Mouse (Mus musculus) lung, embryonic 16.5 days (tissue): ENCODE data around the gene Smagp. TPM values are rescaled to one million over a fixed set of nuclear protein-coding genes. Genes with fewer than 3 reads are reported as not detected.
A peak's percentile ranks its signal among the peaks of the same experiment; 100 is the strongest.

Source experiments
- ATAC-seq: fragments of 200-750 bp; cut with Nextera tagmentation; 2 replicates; pipeline ENCODE4 v1.8.0; 2017; ENCODE audit warnings: low read depth, mild to moderate bottlenecking, moderate library complexity
- H3K27ac ChIP-seq: fragments of 300-500 bp; sonication (generic); 2 replicates; pipeline ENCODE4 v1.5.1; 2014; ENCODE audit warnings: mild to moderate bottlenecking, control low read depth, low read length
- H3K27me3 ChIP-seq: fragments of 300-500 bp; sonication (generic); 2 replicates; pipeline ENCODE4 v1.6.1; 2014; ENCODE audit warnings: low read depth, low read length, mixed read lengths; ENCODE audit not compliant: control insufficient read depth, insufficient read depth
- H3K36me3 ChIP-seq: fragments of 300-500 bp; sonication (generic); 2 replicates; pipeline ENCODE4 v1.6.1; 2014; ENCODE audit warnings: low read length; ENCODE audit not compliant: control insufficient read depth, insufficient read depth
- H3K4me1 ChIP-seq: fragments of 300-500 bp; sonication (generic); replicated peaks from 2 replicates; pipeline ENCODE4 v1.6.1; 2014; ENCODE audit warnings: low read length, mixed read lengths; ENCODE audit not compliant: control insufficient read depth, insufficient read depth
- H3K4me2 ChIP-seq: fragments of 300-500 bp; sonication (generic); 2 replicates; pipeline ENCODE4 v1.6.1; 2014; ENCODE audit warnings: low read depth, low read length, control low read depth
- H3K4me3 ChIP-seq: fragments of 300-500 bp; sonication (generic); 2 replicates; pipeline ENCODE4 v1.5.1; 2014; ENCODE audit warnings: mild to moderate bottlenecking, low read length, control low read depth
- H3K9ac ChIP-seq: fragments of 300-500 bp; sonication (generic); 2 replicates; pipeline ENCODE4 v1.6.1; 2014; ENCODE audit warnings: low read length, control low read depth
- H3K9me3 ChIP-seq: fragments of 300-500 bp; sonication (generic); 2 replicates; pipeline ENCODE4 v1.6.1; 2016; ENCODE audit warnings: low read length; ENCODE audit not compliant: control insufficient read depth
- WGBS: fragments of 180-500 bp; shearing (Covaris S2); extraction: QIAGEN DNeasy Blood & Tissue Kit; methylation state at CpG from one replicate; pipeline ENCODE4 v1.1.7; 2014; 5-methylcytosine and 5-hydroxymethylcytosine counted together
- polyA plus RNA-seq: library from polyadenylated mRNA; unstranded; fragments of >200 nt; fragmentation: Nextera tagmentation; extraction: Ambion mirVana; gene quantifications from 2 replicates; pipeline ENCODE4 v1.2.1, GENCODE M21; 2015

The Smagp gene
- polyA plus RNA-seq, 1 experiment from 2014 or later: 20.5 TPM

DNA sequence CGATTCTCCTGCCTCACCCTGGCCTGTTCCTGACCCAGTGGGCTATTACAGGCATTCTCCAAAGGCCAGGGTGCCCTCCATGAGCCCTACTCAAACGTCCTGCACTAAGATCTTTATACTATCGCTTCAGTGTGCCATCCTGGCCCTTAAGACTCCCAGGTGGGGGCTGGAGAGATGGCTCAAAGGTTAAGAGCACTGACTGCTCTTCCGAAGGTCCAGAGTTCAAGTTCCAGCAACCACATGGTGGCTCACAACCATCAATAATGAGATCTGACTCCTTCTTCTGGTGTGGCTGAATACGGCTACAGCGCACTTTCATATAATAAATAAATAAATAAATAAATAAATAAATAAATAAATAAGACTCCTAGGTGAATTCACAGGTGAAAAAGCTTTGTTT lies 43.9 kb downstream of the Smagp start:
- H3K9me3 ChIP-seq: no peaks in the 10 kb centered on the region
- H3K4me1 ChIP-seq: no peaks in the 10 kb centered on the region
- no peak overlapping the region for H3K27ac ChIP-seq
- no peaks in the 10 kb centered on the region; the same call in 1 of the 2 replicates for H3K36me3 ChIP-seq
- no peak overlapping the region for H3K4me2 ChIP-seq
- no peak for ATAC-seq
- WGBS: 78% methylated on average over 6 of the region's 6 CpGs
- H3K27me3 ChIP-seq: no peaks in the 10 kb centered on the region
- no peak overlapping the region for H3K9ac ChIP-seq
- no peak overlapping the region for H3K4me3 ChIP-seq

DNA sequence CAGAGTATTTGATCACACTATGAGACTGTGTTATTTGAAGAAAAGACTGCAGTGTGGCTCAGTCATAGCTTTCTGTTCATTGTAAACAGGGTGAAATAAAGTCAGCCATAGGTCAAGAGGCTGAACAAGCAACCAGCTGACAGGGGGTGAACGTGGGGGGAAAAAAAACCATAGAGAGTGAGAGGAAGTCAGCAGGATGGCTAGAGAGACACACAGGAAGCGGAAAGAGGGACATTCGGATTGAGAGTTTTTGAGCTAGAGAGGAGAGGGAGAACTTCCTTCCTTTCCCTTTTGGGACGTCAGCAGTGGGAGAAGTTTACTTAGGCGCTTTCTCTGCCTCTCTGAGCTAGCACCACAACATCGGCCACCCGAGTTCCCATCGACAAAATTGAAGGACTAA lies 46.3 kb downstream of the Smagp start:
- no peaks in the 10 kb centered on the region for H3K27me3 ChIP-seq
- H3K9ac ChIP-seq: no peak overlapping the region
- H3K9me3 ChIP-seq: no peaks in the 10 kb centered on the region
- no peak for ATAC-seq
- H3K4me1 ChIP-seq: no peaks in the 10 kb centered on the region
- H3K4me2 ChIP-seq: no peak overlapping the region
- no peak overlapping the region for H3K27ac ChIP-seq
- 52% methylated on average over 7 of the region's 8 CpGs for WGBS
- H3K4me3 ChIP-seq: no peak overlapping the region
- H3K36me3 ChIP-seq: peaks cover 2% of the 10 kb centered on the region; the same call in 1 of the 2 replicates

DNA sequence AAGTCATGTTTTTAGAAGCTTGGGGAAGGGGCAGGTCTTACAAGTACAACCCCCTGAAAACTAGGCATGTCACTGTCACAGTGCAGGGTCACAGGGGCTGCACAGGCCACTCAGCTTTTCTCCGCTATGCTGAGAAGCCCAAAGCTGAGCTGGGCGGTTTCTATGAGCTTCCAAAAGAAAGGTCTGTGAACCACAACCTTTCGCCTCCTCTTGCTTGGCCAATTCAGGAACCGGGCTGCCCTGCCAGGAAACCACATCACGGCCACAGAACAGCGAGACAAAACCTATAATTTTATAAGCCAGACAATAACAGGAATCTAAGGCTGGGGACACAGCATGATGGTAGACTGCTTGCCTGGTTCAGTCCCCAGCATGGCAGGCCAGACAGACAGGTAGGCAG lies 48.4 kb downstream of the Smagp start:
- Histone ChIP-seq H3K27ac (no peak overlapping the region), H3K27me3 (no peaks in the 10 kb centered on the region), H3K4me3 (no peak overlapping the region), H3K9me3 (no peaks in the 10 kb centered on the region), H3K36me3 (peaks cover 2% of the 10 kb centered on the region; the same call in 1 of the 2 replicates), H3K4me1 (no peaks in the 10 kb centered on the region), H3K9ac (no peak overlapping the region), H3K4me2 (no peak overlapping the region)
- no peak for ATAC-seq
- WGBS: 75% methylated on average over 6 of the region's 6 CpGs

DNA sequence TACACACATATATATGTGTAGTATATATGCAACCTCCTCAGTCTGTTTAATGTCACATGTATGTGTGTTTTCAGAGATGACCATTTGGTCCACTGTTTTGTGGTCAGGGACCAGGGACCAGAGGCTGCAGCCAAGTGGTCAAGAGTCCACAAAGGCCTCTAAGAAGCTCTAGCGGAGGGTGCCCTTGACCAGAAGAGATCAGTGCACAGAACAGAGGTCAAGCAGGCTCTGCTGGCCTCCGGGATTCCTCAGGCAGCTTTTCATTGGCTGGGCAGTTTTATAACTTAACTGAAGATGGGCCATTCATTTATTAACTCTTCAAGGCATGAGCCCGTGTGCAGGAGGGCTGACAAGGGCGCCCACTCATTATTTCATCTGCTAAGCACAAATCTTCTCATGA lies 49.6 kb downstream of the Smagp start:
- H3K4me2 ChIP-seq: no peak overlapping the region
- no peak overlapping the region for H3K9ac ChIP-seq
- H3K36me3 ChIP-seq: peaks cover 2% of the 10 kb centered on the region; the same call in 1 of the 2 replicates
- ATAC-seq: no peak
- WGBS: 66% methylated on average over 4 of the region's 4 CpGs
- no peaks in the 10 kb centered on the region for H3K9me3 ChIP-seq
- no peak overlapping the region for H3K4me3 ChIP-seq
- no peak overlapping the region for H3K27ac ChIP-seq
- H3K27me3 ChIP-seq: no peaks in the 10 kb centered on the region
- no peaks in the 10 kb centered on the region for H3K4me1 ChIP-seq

DNA sequence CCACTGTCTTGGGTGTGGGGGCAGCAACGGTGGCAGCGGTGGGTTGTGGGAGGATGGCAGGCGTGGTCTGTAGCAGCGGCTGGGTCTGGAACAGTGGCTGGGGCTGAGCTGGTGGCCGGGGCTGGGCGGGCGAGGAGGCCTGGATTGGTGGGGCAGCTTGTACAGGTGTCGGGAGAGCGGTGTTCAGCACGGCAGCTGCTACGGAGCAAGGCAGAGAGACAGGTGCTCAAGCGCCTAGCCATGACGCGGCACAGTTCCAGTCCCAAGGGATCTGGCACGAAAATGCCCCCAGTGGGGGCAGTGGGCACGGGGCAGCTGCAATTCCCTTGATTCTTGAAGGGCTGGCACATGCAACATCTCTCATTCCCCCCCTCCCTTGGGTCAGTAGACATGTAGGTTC lies 50.8 kb downstream of the Smagp start:
- ATAC-seq: no peak
- Histone ChIP-seq H3K27ac (no peak overlapping the region), H3K4me2 (no peak overlapping the region), H3K36me3 (peaks cover 2% of the 10 kb centered on the region; the same call in 1 of the 2 replicates), H3K4me1 (no peaks in the 10 kb centered on the region), H3K4me3 (no peak overlapping the region), H3K9ac (no peak overlapping the region), H3K9me3 (no peaks in the 10 kb centered on the region), H3K27me3 (no peaks in the 10 kb centered on the region)
- WGBS: 89% methylated on average over 16 of the region's 16 CpGs

DNA sequence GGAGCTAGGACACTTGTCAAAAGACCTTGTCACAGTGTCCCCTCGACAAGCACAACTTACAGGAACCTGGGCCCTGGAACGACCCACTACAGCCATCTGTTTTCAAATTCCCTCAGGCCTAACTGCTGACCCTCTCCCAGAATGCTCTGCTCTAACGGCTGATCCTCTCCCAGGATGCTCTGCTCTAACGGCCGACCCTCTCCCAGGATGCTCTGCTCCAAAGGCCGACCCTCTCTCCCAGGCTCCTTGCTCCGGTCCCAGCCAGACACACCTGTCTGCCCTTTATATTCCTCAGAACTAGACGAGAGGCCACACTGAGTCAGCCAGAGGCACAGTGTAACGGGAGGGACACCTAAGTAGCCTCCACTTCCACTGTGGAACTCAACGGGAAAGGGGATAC lies 56.6 kb downstream of the Smagp start:
- no peaks in the 10 kb centered on the region for H3K9me3 ChIP-seq
- ATAC-seq: no peak
- 84% methylated on average over 10 of the region's 10 CpGs for WGBS

DNA sequence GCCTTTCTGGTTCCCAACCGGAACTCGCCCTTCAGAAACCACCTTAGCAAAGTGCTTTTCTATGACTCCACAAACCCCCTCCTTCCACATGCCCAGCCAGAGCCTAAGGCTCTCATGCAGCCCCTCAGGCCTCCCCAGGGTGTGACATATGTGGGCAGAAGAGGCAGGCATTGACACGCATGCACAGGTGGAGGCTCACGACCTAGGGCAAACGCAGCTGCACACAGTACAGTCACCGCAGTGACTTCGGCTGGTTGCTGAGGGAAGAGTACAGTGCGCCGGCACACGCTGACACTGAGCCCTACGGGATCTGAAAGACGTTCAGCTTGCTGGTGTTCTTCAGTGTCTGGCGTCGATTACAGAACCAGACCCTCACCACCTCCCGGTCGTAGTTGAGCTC lies 58.8 kb downstream of the Smagp start:
- Histone ChIP-seq H3K4me2 (no peak overlapping the region), H3K4me1 (peaks cover 20% of the 10 kb centered on the region), H3K9ac (no peak overlapping the region), H3K9me3 (no peaks in the 10 kb centered on the region), H3K36me3 (no peaks in the 10 kb centered on the region), H3K27me3 (no peaks in the 10 kb centered on the region), H3K4me3 (no peak overlapping the region), H3K27ac (no peak overlapping the region)
- 84% methylated on average over 16 of the region's 16 CpGs for WGBS
- no peak for ATAC-seq

More for the DNA sequence above, 56.6 kb downstream of the Smagp start:
- Histone ChIP-seq H3K4me3 (no peak overlapping the region), H3K4me2 (no peak overlapping the region), H3K9ac (no peak overlapping the region), H3K4me1 (peaks cover 1% of the 10 kb centered on the region), H3K27me3 (no peaks in the 10 kb centered on the region), H3K36me3 (no peaks in the 10 kb centered on the region), H3K27ac (no peak overlapping the region)

DNA sequence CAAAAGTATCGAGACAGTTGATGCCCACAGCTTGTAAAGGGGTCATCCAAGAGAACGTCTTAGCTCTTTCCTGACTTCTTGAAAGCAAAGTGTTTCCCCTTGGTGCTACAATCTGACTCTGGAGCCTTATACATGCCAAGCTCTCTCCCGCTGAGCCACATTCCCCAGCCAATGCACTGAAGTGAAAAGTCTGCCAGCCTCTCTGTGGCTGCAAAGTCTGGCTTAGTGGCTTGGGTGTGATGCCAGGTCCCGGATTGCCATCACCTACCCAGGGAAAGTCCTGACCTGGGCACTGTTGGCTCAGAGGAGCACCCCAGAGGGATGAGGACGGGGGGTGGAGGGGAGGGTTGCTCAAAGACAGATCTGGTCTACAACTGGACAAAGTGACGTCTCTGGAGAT lies 59.9 kb downstream of the Smagp start:
- Histone ChIP-seq H3K4me2 (no peak overlapping the region), H3K4me3 (no peak overlapping the region), H3K9me3 (no peaks in the 10 kb centered on the region), H3K4me1 (peaks cover 20% of the 10 kb centered on the region), H3K27ac (no peak overlapping the region), H3K36me3 (no peaks in the 10 kb centered on the region), H3K27me3 (no peaks in the 10 kb centered on the region), H3K9ac (no peak overlapping the region)
- WGBS: 65% methylated on average over 6 of the region's 6 CpGs
- no peak for ATAC-seq

DNA sequence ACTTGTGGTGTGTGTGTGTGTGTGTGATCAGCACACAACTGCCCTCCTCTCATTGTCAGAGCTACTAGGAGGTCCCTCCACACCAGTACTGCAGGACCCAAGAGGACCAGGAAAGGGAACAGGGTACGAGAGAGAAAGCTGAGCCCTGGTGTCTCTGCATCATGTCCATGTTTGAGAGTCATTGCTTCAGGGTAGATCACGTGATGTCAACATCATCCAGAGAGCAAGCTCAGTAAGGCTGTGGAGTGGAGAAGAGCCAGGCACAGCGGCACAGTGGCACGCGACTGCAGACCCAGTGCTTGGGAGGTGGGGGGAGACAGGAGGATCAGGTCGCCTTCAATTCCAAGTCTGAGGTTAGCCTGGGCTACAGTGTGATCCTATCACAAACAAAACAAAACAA lies 60.3 kb downstream of the Smagp start:
- Histone ChIP-seq H3K9ac (no peak overlapping the region), H3K4me2 (no peak overlapping the region), H3K4me1 (peaks cover 20% of the 10 kb centered on the region), H3K27me3 (no peaks in the 10 kb centered on the region), H3K4me3 (no peak overlapping the region), H3K36me3 (no peaks in the 10 kb centered on the region), H3K27ac (no peak overlapping the region), H3K9me3 (no peaks in the 10 kb centered on the region)
- WGBS: 86% methylated on average over 6 of the region's 6 CpGs
- ATAC-seq: no peak

DNA sequence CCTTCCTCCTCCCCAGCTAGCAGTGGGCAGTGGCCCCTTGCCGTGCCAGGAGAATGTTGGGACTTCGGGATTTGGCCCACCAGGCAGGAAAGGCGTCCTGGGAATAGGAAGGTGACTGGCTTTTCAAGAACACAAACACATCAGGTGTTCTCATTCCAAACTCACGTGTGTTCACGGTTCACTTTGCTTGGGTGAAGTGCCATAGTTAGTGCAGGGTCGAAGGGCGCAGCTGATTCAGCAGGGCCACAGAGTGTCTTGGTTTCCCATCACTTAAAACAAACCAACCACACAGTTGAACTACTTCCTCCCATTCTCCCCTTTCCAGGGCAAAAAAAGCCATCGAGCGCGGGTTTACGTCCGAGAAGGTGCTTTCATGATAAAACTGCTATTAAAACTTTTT lies 61.4 kb downstream of the Smagp start:
- no peaks in the 10 kb centered on the region for H3K9me3 ChIP-seq
- no peaks in the 10 kb centered on the region for H3K36me3 ChIP-seq
- H3K27me3 ChIP-seq: no peaks in the 10 kb centered on the region
- no peak overlapping the region for H3K4me3 ChIP-seq
- H3K27ac ChIP-seq: peak overlapping the region; percentile 80; the same call in 1 of the 2 replicates
- no peak overlapping the region for H3K4me2 ChIP-seq
- ATAC-seq: no peak
- H3K9ac ChIP-seq: no peak overlapping the region
- H3K4me1 ChIP-seq: peaks cover 20% of the 10 kb centered on the region
- WGBS: 82% methylated on average over 12 of the region's 12 CpGs
